Mouse (Mus musculus) embryonic facial prominence, embryonic 13.5 days (tissue): ENCODE measurements around the gene Rsad1. TPM values are rescaled to one million over a fixed set of nuclear protein-coding genes. Genes with fewer than 3 reads are reported as not detected.
A peak's percentile ranks its signal among the peaks of the same experiment; 100 is the strongest.

Experiments
- ATAC-seq: fragments of 200-750 bp; cut with Nextera tagmentation; 2 replicates; pipeline ENCODE4 v1.8.0; 2017; ENCODE audit warnings: low read depth; ENCODE audit not compliant: insufficient number of reproducible peaks, insufficient read depth, low FRiP score, low TSS enrichment
- H3K27ac ChIP-seq: fragments of 300-500 bp; sonication (generic); 2 replicates; pipeline ENCODE4 v1.5.1; 2015; ENCODE audit warnings: moderate library complexity, mild to moderate bottlenecking, inconsistent platforms
- H3K27me3 ChIP-seq: fragments of 300-500 bp; sonication (generic); 2 replicates; pipeline ENCODE4 v1.6.1; 2015; ENCODE audit warnings: mild to moderate bottlenecking, inconsistent platforms
- H3K36me3 ChIP-seq: fragments of 300-500 bp; sonication (generic); 2 replicates; pipeline ENCODE4 v1.6.1; 2015; ENCODE audit warnings: mild to moderate bottlenecking, inconsistent platforms
- H3K4me1 ChIP-seq: fragments of 300-500 bp; sonication (generic); 2 replicates; pipeline ENCODE4 v1.6.1; 2015; ENCODE audit warnings: inconsistent platforms
- H3K4me2 ChIP-seq: fragments of 300-500 bp; sonication (generic); 2 replicates; pipeline ENCODE4 v1.6.1; 2015; ENCODE audit warnings: moderate library complexity, mild to moderate bottlenecking, inconsistent platforms
- H3K4me3 ChIP-seq: fragments of 300-500 bp; sonication (generic); 2 replicates; pipeline ENCODE4 v1.5.1; 2015; ENCODE audit warnings: mild to moderate bottlenecking, inconsistent platforms
- H3K9ac ChIP-seq: fragments of 300-500 bp; sonication (generic); 2 replicates; pipeline ENCODE4 v1.6.1; 2015; ENCODE audit warnings: mild to moderate bottlenecking, inconsistent platforms
- H3K9me3 ChIP-seq: fragments of 300-500 bp; sonication (generic); 2 replicates; pipeline ENCODE4 v1.6.1; 2016; ENCODE audit warnings: inconsistent platforms
- WGBS: fragments of 180-500 bp; shearing (Covaris S2); methylation state at CpG from one replicate; pipeline ENCODE4 v1.1.7; 2015; ENCODE audit warnings: mixed read lengths; 5-methylcytosine and 5-hydroxymethylcytosine counted together
- polyA plus RNA-seq: library from polyadenylated mRNA; unstranded; fragments of >200 nt; fragmentation: Nextera tagmentation; extraction: Ambion mirVana; gene quantifications from 2 replicates; pipeline ENCODE4 v1.2.1, GENCODE M21; 2015

Gene Rsad1
- 4.0 and 4.6 TPM in 2 replicates for polyA plus RNA-seq

DNA sequence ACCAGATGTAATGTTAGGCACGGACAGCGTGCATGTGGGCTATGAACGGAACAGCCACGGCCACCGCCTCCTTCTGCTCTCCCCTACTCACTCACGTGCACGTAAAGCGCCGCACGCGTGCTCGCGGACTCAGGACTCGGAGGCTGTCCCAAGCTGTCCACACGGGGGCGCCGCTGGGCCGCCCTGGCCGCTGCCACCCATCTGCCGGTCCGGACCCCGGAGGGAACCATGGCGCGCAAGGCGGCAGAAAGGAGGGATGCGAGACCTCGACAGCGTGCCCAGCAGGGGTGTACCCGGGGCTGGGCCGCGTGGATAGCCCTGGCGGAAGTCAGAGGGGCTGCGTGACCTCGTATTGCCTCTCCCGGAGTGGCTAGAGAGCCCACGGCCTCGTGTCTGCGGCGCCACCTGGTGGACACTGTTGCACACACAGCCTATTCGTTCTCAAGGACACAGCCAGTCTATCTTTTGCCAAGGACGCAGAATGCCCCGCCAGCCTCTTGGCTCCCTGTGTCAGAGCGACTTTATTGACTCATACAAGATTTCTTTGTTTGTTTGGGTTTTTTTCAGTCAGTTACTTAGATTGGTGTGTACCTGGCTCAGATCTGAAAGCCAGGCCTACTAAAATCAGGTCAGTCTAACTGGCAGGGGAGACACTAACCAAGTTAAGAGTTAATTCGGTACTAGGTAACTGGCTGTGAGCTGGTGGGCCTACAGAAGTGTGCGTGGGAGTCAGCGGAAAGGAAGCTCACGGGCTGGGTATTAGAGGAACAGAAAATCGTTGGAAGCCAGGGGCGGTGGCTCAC lies at the start of gene Rsad1:
Gene Rsad1 (minus strand): TSS at position 368 of the 803 bp plus-strand sequence.
- Histone ChIP-seq H3K36me3 (peaks cover 4% of the 10 kb centered on the region), H3K4me2 (peak within 1 kb of the TSS; percentile 91), H3K4me3 (peak within 1 kb of the TSS; percentile 64), H3K27ac (peak within 1 kb of the TSS; percentile 87), H3K9me3 (no peaks in the 10 kb centered on the region), H3K27me3 (no peaks in the 10 kb centered on the region), H3K9ac (peak within 1 kb of the TSS; percentile 74), H3K4me1 (peaks cover 24% of the 10 kb centered on the region)
- peak; percentile 79 for ATAC-seq
- WGBS = 4% methylated on average over 49 of the region's 49 CpGs

DNA sequence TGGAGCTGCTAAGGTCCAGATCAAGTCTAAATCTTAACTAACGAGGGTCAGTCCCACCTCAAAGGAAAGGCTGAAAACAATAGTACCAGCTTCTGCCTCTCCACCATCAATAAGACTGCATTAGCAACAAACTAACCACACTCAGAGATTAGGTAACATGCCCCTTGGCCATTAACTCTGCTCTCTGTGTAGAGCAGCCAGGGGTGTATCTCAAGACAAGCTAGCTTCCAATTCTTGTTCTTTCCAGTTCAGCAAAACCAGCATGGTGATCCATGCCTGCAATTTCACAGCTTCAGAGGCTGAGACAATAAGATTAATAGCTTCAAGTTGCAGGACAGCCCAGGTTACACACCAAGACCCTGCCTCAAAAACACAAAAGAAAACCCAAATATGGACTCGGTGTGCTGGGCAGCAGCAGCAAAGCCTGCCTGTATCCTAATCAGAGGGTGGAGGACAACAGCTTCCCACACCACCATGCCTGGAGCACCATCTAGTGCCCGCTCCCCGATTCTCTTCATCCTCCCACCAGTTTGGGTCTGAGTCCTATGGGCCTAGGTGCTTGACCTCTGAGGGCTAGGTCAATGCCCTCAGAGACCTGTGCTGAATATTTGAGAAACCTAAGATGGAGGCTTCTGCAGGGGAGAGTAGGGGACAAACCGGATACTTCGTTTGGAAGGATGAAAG lies 49.5 kb upstream of the Rsad1 start:
- H3K9me3 ChIP-seq = no peaks in the 10 kb centered on the region
- no peak for ATAC-seq
- no peak overlapping the region for H3K27ac ChIP-seq
- no peak overlapping the region for H3K9ac ChIP-seq
- peaks cover 10% of the 10 kb centered on the region; the same call in 1 of the 2 replicates for H3K36me3 ChIP-seq
- WGBS = 56% methylated on average over 6 of the region's 6 CpGs
- H3K4me1 ChIP-seq = peaks cover 18% of the 10 kb centered on the region
- H3K4me3 ChIP-seq = no peak overlapping the region
- no peak overlapping the region for H3K4me2 ChIP-seq
- H3K27me3 ChIP-seq = no peaks in the 10 kb centered on the region

DNA sequence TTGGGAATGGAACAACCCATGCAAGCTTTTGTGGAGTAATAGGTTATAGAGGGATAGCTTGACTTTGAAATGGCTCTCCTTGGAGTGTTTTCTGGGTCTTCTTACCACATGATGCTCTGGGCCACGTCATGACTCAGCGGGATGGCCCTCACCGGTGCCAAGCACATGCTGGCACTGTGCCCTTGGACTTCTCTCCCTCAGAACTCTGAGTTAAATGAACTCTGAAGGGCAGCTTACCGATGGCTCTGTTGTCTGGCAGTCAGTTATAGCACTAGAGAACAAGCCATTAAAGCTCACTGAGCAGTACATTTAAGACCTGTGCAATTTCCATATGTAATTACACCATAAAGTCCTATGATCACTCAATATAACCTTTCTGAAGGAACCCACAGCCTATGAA lies 48.3 kb upstream of the Rsad1 start:
- H3K4me2 ChIP-seq = no peak overlapping the region
- 89% methylated on average over 4 of the region's 4 CpGs for WGBS
- peaks cover 16% of the 10 kb centered on the region for H3K4me1 ChIP-seq
- H3K9ac ChIP-seq = no peak overlapping the region
- no peaks in the 10 kb centered on the region for H3K9me3 ChIP-seq
- H3K27ac ChIP-seq = no peak overlapping the region
- no peak overlapping the region for H3K4me3 ChIP-seq
- ATAC-seq = no peak
- H3K36me3 ChIP-seq = peaks cover 10% of the 10 kb centered on the region; the same call in 1 of the 2 replicates
- H3K27me3 ChIP-seq = no peaks in the 10 kb centered on the region

DNA sequence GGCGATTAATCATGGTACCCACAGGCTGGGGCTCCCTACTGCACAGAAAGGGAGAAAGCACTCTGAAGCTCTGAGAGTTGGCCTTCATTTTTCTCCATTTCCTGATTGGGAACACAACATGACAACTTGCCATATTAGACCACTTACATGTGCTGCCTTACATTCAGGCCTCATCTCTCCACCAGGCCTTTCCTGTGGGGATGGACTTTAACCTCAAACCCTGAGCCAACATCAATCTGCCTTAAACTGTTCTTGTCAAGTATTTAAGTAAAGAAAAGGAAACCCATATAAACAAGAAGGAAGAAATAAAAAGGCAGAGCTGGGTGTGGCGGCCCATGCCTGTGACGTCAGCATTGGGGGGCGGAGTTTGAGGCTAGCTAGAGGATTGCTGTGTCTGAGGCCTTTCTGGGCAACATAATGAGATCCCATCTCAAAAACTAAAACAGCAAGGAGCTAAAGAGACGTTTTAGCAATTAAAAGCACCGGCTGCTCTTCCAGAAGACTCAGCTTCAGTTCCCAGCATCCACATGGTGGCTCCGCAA lies 47.3 kb upstream of the Rsad1 start:
- WGBS = 70% methylated on average over 7 of the region's 7 CpGs
- H3K27me3 ChIP-seq = no peaks in the 10 kb centered on the region
- no peak overlapping the region for H3K9ac ChIP-seq
- H3K4me2 ChIP-seq = no peak overlapping the region
- no peak overlapping the region for H3K4me3 ChIP-seq
- peaks cover 17% of the 10 kb centered on the region for H3K4me1 ChIP-seq
- no peaks in the 10 kb centered on the region for H3K9me3 ChIP-seq
- ATAC-seq = no peak
- H3K36me3 ChIP-seq = peaks cover 10% of the 10 kb centered on the region; the same call in 1 of the 2 replicates
- no peak overlapping the region for H3K27ac ChIP-seq

DNA sequence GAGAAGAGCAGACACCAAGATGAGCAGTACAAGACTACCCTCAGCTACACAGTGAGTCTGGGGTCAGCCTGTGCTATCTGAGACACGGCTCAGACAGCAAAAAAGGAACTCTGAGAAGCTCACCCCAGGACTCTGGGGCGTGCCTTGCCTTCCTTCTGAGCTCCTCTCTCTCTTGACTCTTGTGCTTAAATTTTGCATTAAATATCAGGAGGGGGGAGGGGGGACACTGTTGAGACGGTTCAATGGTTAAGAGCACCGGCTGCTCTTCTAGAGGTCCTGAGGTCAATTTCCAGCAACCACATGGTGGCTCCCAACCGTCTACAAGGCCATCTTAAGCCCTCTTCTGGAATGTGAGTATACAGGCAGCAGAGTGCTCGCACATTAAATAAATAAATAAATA lies 38.5 kb upstream of the Rsad1 start:
- WGBS = 73% methylated on average over 6 of the region's 6 CpGs
- Histone ChIP-seq H3K4me2 (no peak overlapping the region), H3K4me3 (no peak overlapping the region), H3K36me3 (0 out of 2 replicates have a peak, but pooled peaks cover 7% of the 10 kb centered on the region), H3K27me3 (no peaks in the 10 kb centered on the region), H3K9ac (no peak overlapping the region), H3K27ac (no peak overlapping the region), H3K9me3 (no peaks in the 10 kb centered on the region), H3K4me1 (peaks cover 14% of the 10 kb centered on the region)
- ATAC-seq = no peak

DNA sequence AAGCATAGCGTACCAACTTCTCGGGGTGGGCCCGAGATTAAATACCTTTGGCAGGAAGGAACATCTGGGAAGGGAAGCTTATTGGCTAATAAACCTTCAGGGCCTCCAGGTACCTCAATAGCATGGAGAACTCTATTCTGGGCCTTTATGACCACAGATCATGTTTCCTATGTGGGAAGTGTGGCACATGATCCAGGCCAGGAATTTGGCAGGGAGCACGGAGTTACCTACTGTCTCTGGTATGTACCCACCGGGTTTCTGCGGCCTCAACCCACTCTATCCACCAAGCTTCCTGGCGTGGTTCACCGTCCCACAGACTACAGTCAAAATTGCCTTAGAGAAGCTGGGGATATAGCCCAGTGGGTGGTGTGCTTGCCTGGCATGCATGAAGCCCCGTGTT lies 36.0 kb upstream of the Rsad1 start:
- no peaks in the 10 kb centered on the region for H3K9me3 ChIP-seq
- H3K27me3 ChIP-seq = no peaks in the 10 kb centered on the region
- no peak overlapping the region for H3K4me2 ChIP-seq
- H3K4me1 ChIP-seq = no peaks in the 10 kb centered on the region
- H3K36me3 ChIP-seq = 0 out of 2 replicates have a peak, but pooled peaks cover 7% of the 10 kb centered on the region
- H3K4me3 ChIP-seq = no peak overlapping the region
- no peak for ATAC-seq
- H3K9ac ChIP-seq = no peak overlapping the region
- 93% methylated on average over 9 of the region's 9 CpGs for whole genome bisulfite sequencing
- H3K27ac ChIP-seq = no peak overlapping the region

DNA sequence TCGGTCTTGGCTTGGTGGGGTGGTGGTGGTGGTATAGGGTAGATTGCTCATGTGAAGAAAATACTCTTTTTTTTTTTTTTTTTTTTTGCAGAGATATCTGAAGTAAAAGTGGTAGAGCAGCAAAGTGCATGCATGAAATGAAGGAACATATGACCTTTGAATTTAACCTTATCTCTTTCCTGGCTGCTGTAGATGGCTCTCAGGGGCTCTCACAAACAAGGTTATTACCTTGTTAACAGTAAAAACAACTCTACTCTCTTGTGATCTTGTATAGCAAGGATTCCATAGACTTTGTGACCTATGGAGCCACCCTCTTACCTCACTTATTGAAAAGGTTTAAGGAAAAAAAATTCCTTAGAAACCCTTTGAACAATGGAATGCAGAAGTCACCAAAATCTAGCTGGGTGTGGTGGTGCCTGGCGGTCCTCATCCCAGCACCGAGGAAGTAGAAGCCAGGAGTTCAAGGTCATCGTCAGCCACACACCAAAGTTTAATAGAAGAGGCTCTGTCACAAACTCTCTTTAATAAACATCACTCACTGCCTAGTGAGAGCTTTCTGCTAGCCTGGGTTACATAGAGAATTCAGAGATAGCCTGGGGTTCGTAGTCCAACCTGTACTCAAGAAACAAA lies 31.2 kb upstream of the Rsad1 start:
- Histone ChIP-seq H3K4me1 (0 out of 2 replicates have a peak, but pooled peaks cover 3% of the 10 kb centered on the region), H3K9ac (no peak overlapping the region), H3K36me3 (0 out of 2 replicates have a peak, but pooled peaks cover 6% of the 10 kb centered on the region), H3K4me2 (no peak overlapping the region), H3K27me3 (no peaks in the 10 kb centered on the region), H3K9me3 (no peaks in the 10 kb centered on the region), H3K27ac (no peak overlapping the region), H3K4me3 (no peak overlapping the region)
- 94% methylated on average over 5 of the region's 5 CpGs for WGBS
- no peak for ATAC-seq

DNA sequence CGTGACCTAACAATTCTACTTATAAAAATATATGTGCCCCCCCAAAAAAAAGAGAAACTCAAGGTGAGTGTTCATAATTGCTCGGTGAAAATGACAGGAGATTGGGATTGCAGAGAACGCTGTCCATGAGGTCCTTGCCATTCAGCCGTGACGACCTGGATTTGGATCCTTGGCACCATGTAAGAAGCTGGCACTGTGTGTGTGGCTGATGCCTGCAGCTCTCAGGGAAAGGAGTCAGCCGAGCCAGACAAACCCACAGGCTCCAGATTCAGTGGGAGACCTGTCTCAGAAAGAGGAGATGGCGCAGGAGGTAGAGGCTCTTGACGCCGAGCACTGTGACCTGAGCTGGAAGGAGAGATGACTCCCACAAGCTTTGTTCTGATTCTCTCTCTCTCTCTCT lies 27.3 kb upstream of the Rsad1 start:
- 88% methylated on average over 9 of the region's 9 CpGs for WGBS
- ATAC-seq = no peak

DNA sequence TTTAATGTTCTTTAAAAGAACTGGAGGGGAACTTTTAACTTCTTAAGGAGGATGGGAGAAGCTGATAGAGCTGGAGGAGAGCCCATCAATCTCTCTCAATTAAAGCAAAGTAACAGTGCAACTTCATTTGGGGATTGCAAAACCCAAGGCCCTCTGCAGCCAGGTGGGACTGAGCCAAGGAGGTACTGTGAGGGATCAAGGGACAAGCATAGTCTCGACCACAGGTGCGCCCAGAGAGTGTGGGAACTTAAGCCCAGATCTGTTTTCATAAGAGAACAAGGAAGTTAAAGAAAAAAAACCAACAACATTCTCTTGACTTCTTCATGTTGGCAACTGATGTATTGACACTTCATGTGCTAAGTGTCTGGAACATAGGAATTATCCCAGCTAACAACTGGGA lies 26.0 kb upstream of the Rsad1 start:
- no peak for ATAC-seq
- no peak overlapping the region for H3K4me3 ChIP-seq
- 77% methylated on average over 2 of the region's 2 CpGs for WGBS
- no peak overlapping the region for H3K27ac ChIP-seq
- peaks cover 16% of the 10 kb centered on the region for H3K36me3 ChIP-seq
- 0 out of 2 replicates have a peak, but pooled peaks cover 3% of the 10 kb centered on the region for H3K4me1 ChIP-seq
- no peaks in the 10 kb centered on the region for H3K9me3 ChIP-seq
- H3K9ac ChIP-seq = no peak overlapping the region
- no peak overlapping the region for H3K4me2 ChIP-seq
- H3K27me3 ChIP-seq = no peaks in the 10 kb centered on the region

More for the DNA sequence above, 27.3 kb upstream of the Rsad1 start:
- Histone ChIP-seq H3K9me3 (no peaks in the 10 kb centered on the region), H3K27me3 (no peaks in the 10 kb centered on the region), H3K4me1 (0 out of 2 replicates have a peak, but pooled peaks cover 3% of the 10 kb centered on the region), H3K27ac (no peak overlapping the region), H3K36me3 (0 out of 2 replicates have a peak, but pooled peaks cover 4% of the 10 kb centered on the region), H3K9ac (no peak overlapping the region), H3K4me3 (no peak overlapping the region), H3K4me2 (no peak overlapping the region)

DNA sequence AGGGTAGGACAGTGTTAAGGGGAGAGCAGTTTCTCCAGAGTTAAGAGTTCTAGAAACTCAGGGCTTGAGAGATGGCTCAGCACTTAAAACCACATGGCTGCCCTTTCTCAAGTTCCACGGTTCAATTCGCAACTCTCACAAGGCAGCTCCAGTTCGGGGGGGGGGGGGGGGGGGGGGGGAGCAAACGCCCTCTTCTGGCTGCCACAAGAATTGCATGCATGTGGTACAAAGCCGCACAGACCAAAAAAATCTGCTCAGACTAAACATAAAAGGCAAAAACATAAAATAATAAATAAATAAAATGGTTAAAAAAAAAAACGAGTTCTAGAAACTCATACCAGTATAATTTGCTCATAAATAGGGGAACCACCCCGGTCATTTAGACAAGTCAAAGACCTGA lies 25.5 kb upstream of the Rsad1 start:
- Histone ChIP-seq H3K36me3 (peaks cover 19% of the 10 kb centered on the region), H3K4me1 (0 out of 2 replicates have a peak, but pooled peaks cover 3% of the 10 kb centered on the region), H3K4me3 (no peak overlapping the region), H3K27ac (no peak overlapping the region), H3K9me3 (no peaks in the 10 kb centered on the region), H3K27me3 (no peaks in the 10 kb centered on the region), H3K9ac (no peak overlapping the region), H3K4me2 (no peak overlapping the region)
- no peak for ATAC-seq
- WGBS = 22% methylated on average over 7 of the region's 7 CpGs

DNA sequence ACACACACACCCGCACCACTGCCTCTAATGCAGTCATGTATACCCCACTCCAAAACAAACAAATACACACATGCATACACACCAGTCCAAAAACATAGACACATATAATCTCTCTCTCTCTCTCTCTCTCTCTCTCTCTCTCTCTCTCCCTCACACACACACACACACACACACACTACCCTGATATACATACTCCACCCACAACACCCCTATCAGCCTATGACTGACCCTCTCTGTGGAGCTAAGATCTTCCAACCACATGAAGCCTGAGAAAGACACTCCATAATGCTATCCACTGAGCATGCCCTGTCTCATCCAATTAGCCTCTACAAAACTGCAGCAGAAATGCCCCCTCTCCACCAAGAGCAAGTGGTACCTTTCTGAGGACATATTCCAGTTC lies 22.8 kb upstream of the Rsad1 start:
- WGBS = 87% methylated on average over 1 of the region's 1 CpGs
- no peaks in the 10 kb centered on the region for H3K4me1 ChIP-seq

More for the DNA sequence above, 22.8 kb upstream of the Rsad1 start:
- H3K36me3 ChIP-seq = peaks cover 37% of the 10 kb centered on the region
- H3K4me2 ChIP-seq = no peak overlapping the region
- H3K4me3 ChIP-seq = no peak overlapping the region
- peaks cover 3% of the 10 kb centered on the region; the same call in 1 of the 2 replicates for H3K27me3 ChIP-seq
- H3K9me3 ChIP-seq = no peaks in the 10 kb centered on the region
- H3K27ac ChIP-seq = no peak overlapping the region
- H3K9ac ChIP-seq = no peak overlapping the region
- ATAC-seq = no peak
